Mouse (Mus musculus) gastrocnemius, postnatal 14 days (tissue): ENCODE data around the gene Vmn2r12. TPM values are rescaled to one million over a fixed set of nuclear protein-coding genes. Genes with fewer than 3 reads are reported as not detected.
"Not testable (repeated sequence)": the region's sequence is repeated elsewhere in the genome, so short reads cannot be mapped to it uniquely, and the experiment has no call there.

ENCODE experiments used
- DNase-seq: peaks from one replicate; pipeline ENCODE4 v3.0.0; 2021; ENCODE audit warnings: mixed read lengths
- intact Hi-C: fragments of 180-260 bp; cut with DNase I; formaldehyde crosslinking; loops from one replicate; pipeline ENCODE4 v1.15.1; 2025; ENCODE audit warnings: low total_unique reads
- long read RNA-seq, 2 experiments: library from polyadenylated mRNA; stranded (forward); transcript quantifications; one replicate each; pipeline ENCODE4 v2.0.0; 2021
- total RNA-seq, 2 experiments: library from RNA; stranded (reverse); gene quantifications; 2 replicates each; pipeline ENCODE4 v1.2.3; 2021

The Vmn2r12 gene
- total RNA-seq: not detected
- long read RNA-seq, experiment 1: 0 reads
- long read RNA-seq, experiment 2: 0 reads

- intact Hi-C loops: loop anchor here (10.0 kb wide), 1 partner anchor 243 kb away; the partner anchor contains the start of gene Vmn2r9
Observed at GRCm38 (mm10) chr5:109097850-109098249, at the start of gene Vmn2r12. TSS of gene Vmn2r12 (minus strand) at chr5:109097950.

GRCm38 (mm10) chr5:109139546-109139945, 41.8 kb upstream of the Vmn2r12 start:
- intact Hi-C loops: no loop called here
- no peak for DNase-seq

More at GRCm38 (mm10) chr5:109097850-109098249, at the start of gene Vmn2r12:
- DNase-seq: not testable (repeated sequence)

GRCm38 (mm10) chr5:109136731-109137130, 39.0 kb upstream of the Vmn2r12 start:
- no peak for DNase-seq
- intact Hi-C loops: no loop called here

GRCm38 (mm10) chr5:109096482-109096881, 1.3 kb downstream of the Vmn2r12 start:
- intact Hi-C loops: loop anchor here (10.0 kb wide), 1 partner anchor 242 kb away; the partner anchor contains the start of gene Vmn2r9
- not testable (repeated sequence) for DNase-seq

- DNase-seq, intact Hi-C loops: not testable (repeated sequence)
Observed at GRCm38 (mm10) chr5:109072016-109072415, 25.7 kb downstream of the Vmn2r12 start.

- intact Hi-C loops, DNase-seq: not testable (repeated sequence)
Observed at GRCm38 (mm10) chr5:109059469-109059868, 38.3 kb downstream of the Vmn2r12 start, which contains the start of gene Vmn2r11. TSS of gene Vmn2r11 (minus strand) at chr5:109059569.

GRCm38 (mm10) chr5:109055286-109055685, 42.5 kb downstream of the Vmn2r12 start:
- intact Hi-C loops: no loop called here
- no peak for DNase-seq

Other genes with a start within 250 kb of the Vmn2r12 start
- not detected for gene Vmn2r9, start 245.3 kb downstream of the Vmn2r12 start, total RNA-seq
- not detected for gene Vmn2r10, start 91.4 kb downstream of the Vmn2r12 start, total RNA-seq
- not detected for gene Vmn2r11, start 38.4 kb downstream of the Vmn2r12 start, total RNA-seq
- gene Vmn2r13, start 94.2 kb upstream of the Vmn2r12 start, total RNA-seq: not detected
- not detected for gene Vmn2r14, start 126.8 kb upstream of the Vmn2r12 start, total RNA-seq
- gene Vmn2r15, start 199.7 kb upstream of the Vmn2r12 start, total RNA-seq: not detected
- not detected for gene Vmn2r16, start 232.2 kb upstream of the Vmn2r12 start, total RNA-seq